Mouse (Mus musculus) embryo, embryonic 11 days (tissue): ENCODE measurements around the gene Secisbp2l.

ENCODE experiments used
- DNase-seq: peaks from one replicate; pipeline ENCODE4 v3.0.0-alpha.2; 2015

Secisbp2l gene

GRCm38 (mm10) chr2:125701606-125702005, 81.1 kb downstream of the Secisbp2l start:
- no peak for DNase-seq

DNA sequence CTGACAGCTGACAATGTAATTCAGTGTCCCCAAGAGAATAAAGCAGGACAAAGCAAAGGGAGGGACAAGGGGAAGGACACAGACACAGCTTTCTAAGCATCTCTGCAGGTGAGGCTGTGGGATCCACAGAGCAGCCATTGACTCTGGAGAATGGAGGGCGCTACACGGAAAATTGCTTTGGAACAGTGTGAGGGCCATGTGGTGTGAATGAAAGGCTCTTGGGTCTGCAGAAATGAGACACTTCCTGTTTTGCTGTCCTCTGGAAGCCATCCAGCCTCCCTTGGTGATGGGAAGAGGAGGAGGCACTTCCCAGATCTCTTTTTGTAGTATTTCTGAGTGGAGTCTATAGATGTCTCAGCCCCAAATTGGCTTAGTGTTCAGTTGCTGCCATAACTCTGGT, 86.5 kb downstream of the Secisbp2l start:
- no peak for DNase-seq

DNA sequence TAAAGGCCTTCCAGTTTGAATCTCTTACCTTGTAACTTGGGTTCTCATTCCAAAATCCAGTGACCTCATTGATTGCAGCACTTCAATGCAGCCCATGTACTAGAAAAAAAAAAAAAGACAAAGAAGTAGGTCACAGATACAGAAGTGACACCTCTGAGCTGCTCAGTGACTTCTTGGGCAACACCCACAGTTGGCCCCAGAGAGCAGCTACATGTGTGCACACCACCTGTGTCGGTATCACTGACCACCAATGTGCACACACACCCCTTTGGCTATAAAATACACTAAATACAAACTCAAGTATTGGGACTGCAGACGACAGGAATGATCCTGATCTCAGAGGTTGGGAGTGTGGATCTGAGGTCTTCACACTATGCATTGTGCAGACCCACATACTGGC, 87.9 kb downstream of the Secisbp2l start:
- no peak for DNase-seq

DNA sequence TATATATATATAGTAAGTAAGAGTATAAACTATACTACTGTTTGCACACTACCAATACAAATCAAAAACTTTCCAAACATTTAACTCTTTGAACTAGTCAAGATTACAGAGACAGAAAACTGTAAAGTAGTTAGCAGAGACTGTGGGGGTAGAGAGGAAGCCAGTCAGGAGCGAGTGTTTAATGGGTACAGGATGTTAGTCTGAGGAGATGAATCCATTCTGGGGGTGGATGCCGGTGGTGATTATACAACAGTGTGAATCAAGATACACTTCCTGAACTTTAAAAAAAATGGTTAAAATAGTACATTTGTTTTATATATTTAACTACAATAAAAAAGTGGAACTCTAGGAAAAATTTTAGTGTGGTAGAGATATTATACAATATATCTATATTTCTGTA, 90.7 kb downstream of the Secisbp2l start:
- no peak for DNase-seq
